Mouse (Mus musculus): ENCODE measurements at regions not wholly inside any gene's neighbourhood (a gene's known extent, or its start where the extent isn't known, plus 50 kb on each side); places are given as distances from the start of the nearest gene placed in this dataset.

- no peak for ATAC-seq (replicated peaks; ENCODE audit: poor library complexity, severe bottlenecking)
These were observed 105.1 kb upstream of the Zwint start for GRCm38 (mm10) chr10:72549564-72549963.

- ATAC-seq (replicated peaks; ENCODE audit: poor library complexity, severe bottlenecking), result no peak
These were observed 103.1 kb upstream of the Zwint start for GRCm38 (mm10) chr10:72551561-72551960.

- ATAC-seq (replicated peaks; ENCODE audit: poor library complexity, severe bottlenecking), result no peak
These were observed 80.5 kb upstream of the Zwint start for GRCm38 (mm10) chr10:72573991-72574652.

- ATAC-seq (replicated peaks; ENCODE audit: poor library complexity, severe bottlenecking), result no peak
These were observed 76.9 kb upstream of the Zwint start for GRCm38 (mm10) chr10:72577713-72578112.

GRCm38 (mm10) chr10:72578501-72578900, 76.1 kb upstream of the Zwint start:
- ATAC-seq (replicated peaks; ENCODE audit: poor library complexity, severe bottlenecking), result no peak

- ATAC-seq (replicated peaks; ENCODE audit: poor library complexity, severe bottlenecking), result no peak
These were observed 73.3 kb upstream of the Zwint start for GRCm38 (mm10) chr10:72581311-72581710.

- ATAC-seq (replicated peaks; ENCODE audit: poor library complexity, severe bottlenecking), result no peak
These were observed 66.1 kb upstream of the Zwint start for GRCm38 (mm10) chr10:72588561-72588960.

- no peak for ATAC-seq (replicated peaks; ENCODE audit: poor library complexity, severe bottlenecking)
These were observed 61.6 kb upstream of the Zwint start for GRCm38 (mm10) chr10:72593049-72593448.

Measured in granulocyte monocyte progenitor cell, adult 5-6 weeks (primary cell).